Mouse (Mus musculus) hindbrain, postnatal 0 days (tissue): ENCODE measurements at regions not wholly inside any gene's neighbourhood (a gene's known extent, or its start where the extent isn't known, plus 50 kb on each side); places are given as distances from the start of the nearest gene placed in this dataset.

Experiments
- ATAC-seq: fragments of 200-750 bp; cut with Nextera tagmentation; 2 replicates; pipeline ENCODE4 v1.8.0; 2017; ENCODE audit warnings: mild to moderate bottlenecking, moderate TSS enrichment, moderate library complexity
- DNase-seq: peaks from one replicate; pipeline ENCODE4 v3.0.0-alpha.2; 2015; ENCODE audit warnings: low spot score
- H3K27ac ChIP-seq: fragments of 300-500 bp; sonication (generic); 2 replicates; pipeline ENCODE4 v1.5.1; 2014; ENCODE audit warnings: mild to moderate bottlenecking
- H3K27me3 ChIP-seq: fragments of 300-500 bp; sonication (generic); 2 replicates; pipeline ENCODE4 v1.6.1; 2014; ENCODE audit warnings: low read length, mixed read lengths; ENCODE audit not compliant: insufficient read depth
- H3K36me3 ChIP-seq: fragments of 300-500 bp; sonication (generic); 2 replicates; pipeline ENCODE4 v1.6.1; 2014; ENCODE audit warnings: low read length, mixed read lengths; ENCODE audit not compliant: insufficient read depth
- H3K4me1 ChIP-seq: fragments of 300-500 bp; sonication (generic); 2 replicates; pipeline ENCODE4 v1.6.1; 2014; ENCODE audit warnings: antibody characterized with exemption, low read length, mixed read lengths; ENCODE audit not compliant: insufficient read depth
- H3K4me2 ChIP-seq: fragments of 300-500 bp; sonication (generic); 2 replicates; pipeline ENCODE4 v1.6.1; 2014; ENCODE audit warnings: low read depth, mild to moderate bottlenecking, low read length, moderate library complexity, mixed read lengths
- H3K4me3 ChIP-seq: fragments of 300-500 bp; sonication (generic); 2 replicates; pipeline ENCODE4 v1.5.1; 2014; ENCODE audit warnings: low read length
- H3K9ac ChIP-seq: fragments of 300-500 bp; sonication (generic); replicated peaks from 2 replicates; pipeline ENCODE4 v1.6.1; 2014; ENCODE audit warnings: mild to moderate bottlenecking, low read length, moderate library complexity, mixed read lengths
- H3K9me3 ChIP-seq: fragments of 300-500 bp; sonication (generic); 2 replicates; pipeline ENCODE4 v1.6.1; 2016; ENCODE audit warnings: low read length, mixed read lengths
- CTCF ChIP-seq: IDR thresholded peaks from 2 replicates; pipeline ENCODE4 v1.5.1; 2016; ENCODE audit warnings: antibody characterized with exemption, control low read depth, low read depth
- WGBS: fragments of 180-500 bp; shearing (Covaris S2); extraction: QIAGEN DNeasy Blood & Tissue Kit; methylation state at CpG from one replicate; pipeline ENCODE4 v1.1.7; 2014; 5-methylcytosine and 5-hydroxymethylcytosine counted together

DNA sequence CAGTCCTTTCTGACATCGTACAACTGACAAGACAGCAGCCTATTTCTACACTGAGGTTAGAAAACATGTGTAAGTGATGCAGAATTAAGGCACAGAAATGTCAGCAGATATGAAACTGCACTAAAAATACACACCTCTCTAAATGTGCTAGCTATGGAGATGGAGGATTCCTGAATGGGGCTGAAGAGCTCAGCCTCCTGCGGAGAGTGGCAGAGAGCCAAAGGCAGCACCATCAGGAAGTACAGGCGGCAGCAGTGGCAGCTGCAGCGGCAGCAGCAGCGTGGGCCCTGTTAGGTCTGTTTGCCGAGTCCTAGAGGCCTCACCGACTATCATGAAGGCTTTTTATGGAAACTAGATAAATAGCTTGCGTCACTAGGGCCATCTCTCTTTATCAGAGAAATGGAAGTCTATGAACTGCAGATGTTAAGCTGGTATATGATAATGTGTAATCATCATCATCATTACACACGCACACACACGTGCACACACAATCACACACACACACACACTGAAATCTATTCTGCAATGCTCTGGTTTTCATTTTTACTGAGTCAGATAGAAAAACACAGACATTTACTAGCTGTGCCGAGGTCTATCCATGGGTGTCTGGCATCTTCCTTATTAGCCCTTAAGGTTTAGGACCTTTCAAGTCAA is 83.6 kb upstream of the Tent5a start:
- Histone ChIP-seq H3K4me1 (peaks cover 4% of the 10 kb centered on the region; the same call in 1 of the 2 replicates), H3K4me3 (no peak overlapping the region), H3K4me2 (no peak overlapping the region), H3K9ac (no peak overlapping the region), H3K27me3 (no peaks in the 10 kb centered on the region), H3K9me3 (no peaks in the 10 kb centered on the region), H3K27ac (no peak overlapping the region), H3K36me3 (no peaks in the 10 kb centered on the region)
- ATAC-seq, result peak; percentile 82
- WGBS, result 38% methylated on average over 11 of the region's 11 CpGs
- peak; percentile 81 for DNase-seq
- TF ChIP-seq CTCF, result no peak; the same call in 1 of the 2 replicates

DNA sequence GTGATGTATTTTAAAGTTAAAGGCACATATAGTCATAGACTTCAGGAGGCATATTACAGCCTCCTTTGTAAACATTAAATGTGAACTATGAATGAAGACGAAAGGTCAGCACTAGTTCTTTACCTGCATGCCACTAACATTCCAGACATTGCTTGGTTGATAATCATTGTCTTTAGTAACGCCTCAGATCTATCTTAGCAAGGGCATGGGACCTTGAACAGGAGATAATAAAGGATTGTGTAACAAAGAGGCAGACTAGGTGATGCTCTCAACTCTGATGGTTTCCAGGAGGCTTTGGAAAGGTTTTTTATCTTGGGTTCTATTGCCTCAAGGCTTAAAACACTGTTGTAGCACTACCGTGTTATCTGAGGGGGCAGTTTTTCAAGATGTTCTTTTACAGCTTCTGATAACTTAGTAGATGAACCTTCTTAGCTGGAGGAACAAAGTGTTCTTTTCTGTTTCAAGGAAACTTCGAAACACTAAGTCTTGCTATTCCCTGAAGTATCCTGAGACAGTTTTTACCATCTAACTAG is 82.9 kb upstream of the Tent5a start:
- no peak overlapping the region for H3K4me2 ChIP-seq
- no peak overlapping the region for H3K4me3 ChIP-seq
- H3K36me3 ChIP-seq, result no peaks in the 10 kb centered on the region
- 87% methylated on average over 4 of the region's 4 CpGs for WGBS
- no peak for ATAC-seq
- no peak for TF ChIP-seq CTCF
- H3K27me3 ChIP-seq, result no peaks in the 10 kb centered on the region
- peaks cover 4% of the 10 kb centered on the region; the same call in 1 of the 2 replicates for H3K4me1 ChIP-seq
- DNase-seq, result no peak
- H3K9ac ChIP-seq, result no peak overlapping the region
- H3K27ac ChIP-seq, result no peak overlapping the region
- no peaks in the 10 kb centered on the region for H3K9me3 ChIP-seq

DNA sequence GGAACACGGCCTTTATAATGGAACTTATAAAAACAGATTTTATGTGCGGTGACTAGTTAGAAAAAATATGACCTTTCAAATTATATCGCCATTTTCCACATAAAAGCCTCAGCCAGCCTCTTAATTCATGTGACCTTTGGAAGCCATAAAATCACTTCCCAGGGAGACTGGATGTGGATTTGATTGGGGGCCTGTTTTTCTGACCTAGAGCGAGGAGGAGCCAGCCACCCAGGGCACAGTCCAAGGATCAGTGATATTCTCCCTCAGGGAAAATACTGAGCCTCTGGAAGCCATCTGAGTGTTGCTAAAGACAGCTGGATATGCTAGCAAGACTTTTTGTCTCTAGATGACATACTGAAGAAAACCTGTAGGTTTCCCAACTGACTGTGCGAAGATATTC is 81.3 kb upstream of the Tent5a start:
- Histone ChIP-seq H3K4me3 (no peak overlapping the region), H3K4me2 (no peak overlapping the region), H3K27me3 (no peaks in the 10 kb centered on the region), H3K9ac (no peak overlapping the region), H3K36me3 (no peaks in the 10 kb centered on the region), H3K4me1 (peaks cover 4% of the 10 kb centered on the region; the same call in 1 of the 2 replicates), H3K27ac (no peak overlapping the region), H3K9me3 (no peaks in the 10 kb centered on the region)
- ATAC-seq (no peak), DNase-seq (no peak)
- TF ChIP-seq CTCF, result no peak
- WGBS, result 78% methylated on average over 5 of the region's 5 CpGs

DNA sequence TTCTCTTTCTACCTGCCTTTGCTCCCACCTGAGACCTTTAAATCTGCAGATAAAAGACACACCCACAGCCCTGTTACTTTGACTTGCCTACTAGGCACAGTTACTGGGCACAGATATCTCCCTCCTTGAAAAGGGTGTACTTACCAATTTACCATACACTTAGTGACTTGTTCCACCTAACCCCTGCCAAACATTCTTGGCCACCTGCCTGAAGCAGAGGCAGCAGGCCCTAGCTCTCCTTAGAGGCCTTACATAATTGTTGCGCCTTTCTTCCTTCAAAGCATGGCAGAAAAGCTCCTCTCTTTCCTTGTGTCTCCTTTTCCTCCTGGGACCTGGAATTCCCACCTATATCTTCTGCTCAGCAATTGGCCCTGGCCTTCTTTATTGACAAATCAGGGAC is 80.4 kb upstream of the Tent5a start:
- Histone ChIP-seq H3K27ac (no peak overlapping the region), H3K4me3 (no peak overlapping the region), H3K27me3 (no peaks in the 10 kb centered on the region), H3K4me1 (peaks cover 4% of the 10 kb centered on the region; the same call in 1 of the 2 replicates), H3K4me2 (no peak overlapping the region), H3K9ac (no peak overlapping the region), H3K9me3 (no peaks in the 10 kb centered on the region), H3K36me3 (no peaks in the 10 kb centered on the region)
- ATAC-seq (no peak), DNase-seq (no peak)
- TF ChIP-seq CTCF, result no peak
- 63% methylated on average over 1 of the region's 1 CpGs for WGBS

DNA sequence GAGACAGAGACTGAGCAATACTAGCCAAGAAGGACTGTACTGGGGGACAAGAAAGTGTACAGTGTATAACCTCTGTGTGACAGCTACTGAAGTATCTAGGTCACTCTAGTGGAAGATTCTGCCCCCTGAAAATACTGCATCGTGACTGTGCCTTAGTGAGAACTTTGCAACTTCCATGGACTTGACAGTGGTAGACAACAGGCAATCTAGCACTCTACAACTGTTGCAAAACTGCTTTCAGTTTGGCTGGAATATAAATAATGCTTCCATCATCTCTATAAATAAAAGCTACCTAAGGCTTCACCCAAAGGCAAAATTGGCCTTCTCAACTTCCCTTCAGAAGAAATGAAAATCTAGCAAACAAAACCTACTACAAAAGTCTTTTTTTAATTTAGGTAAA is 74.6 kb upstream of the Tent5a start:
- Histone ChIP-seq H3K9ac (no peak overlapping the region), H3K27ac (no peak overlapping the region), H3K4me2 (no peak overlapping the region), H3K9me3 (no peaks in the 10 kb centered on the region), H3K4me3 (no peak overlapping the region), H3K36me3 (no peaks in the 10 kb centered on the region), H3K27me3 (no peaks in the 10 kb centered on the region), H3K4me1 (peaks cover 5% of the 10 kb centered on the region; the same call in 1 of the 2 replicates)
- WGBS, result 61% methylated on average over 1 of the region's 1 CpGs
- no peak for TF ChIP-seq CTCF
- no peak for ATAC-seq
- DNase-seq, result no peak

DNA sequence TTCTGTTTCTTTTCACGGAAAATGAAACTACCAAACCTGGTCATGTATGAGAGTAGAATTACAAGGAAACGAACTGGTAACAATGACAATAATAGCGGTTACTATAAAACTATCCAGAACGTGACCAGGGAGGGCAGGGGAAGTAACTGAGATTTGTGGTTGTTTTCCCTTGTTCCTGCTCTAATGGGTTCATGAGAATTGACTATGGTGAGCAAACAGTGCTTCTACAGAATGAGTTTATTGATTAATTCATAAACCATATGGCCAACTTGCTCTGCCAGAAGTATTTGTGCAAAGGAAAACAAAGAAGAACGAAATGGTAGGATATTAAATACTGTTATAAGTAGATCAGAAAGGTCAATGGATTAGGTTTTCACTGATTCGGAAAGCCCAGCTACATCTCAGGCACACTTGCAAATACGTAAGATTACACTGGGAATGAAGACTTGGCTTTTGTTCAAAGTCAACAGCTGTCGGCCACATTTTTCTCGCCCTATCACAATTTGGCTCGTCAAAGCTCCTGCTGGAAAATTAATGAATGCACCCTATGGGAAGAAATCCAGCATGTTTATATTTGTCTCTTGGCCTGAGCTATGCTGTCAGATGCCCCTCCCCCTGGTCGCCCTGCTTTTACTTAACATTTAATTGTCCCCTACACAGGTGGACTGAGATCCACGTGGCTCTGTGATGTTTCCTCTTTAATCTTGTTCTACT is 73.6 kb upstream of the Tent5a start:
- ATAC-seq (peak; percentile 84), DNase-seq (peak; percentile 80)
- Histone ChIP-seq H3K27ac (no peak overlapping the region), H3K27me3 (no peaks in the 10 kb centered on the region), H3K9ac (no peak overlapping the region), H3K4me1 (peaks cover 5% of the 10 kb centered on the region; the same call in 1 of the 2 replicates), H3K4me3 (no peak overlapping the region), H3K9me3 (no peaks in the 10 kb centered on the region), H3K36me3 (no peaks in the 10 kb centered on the region), H3K4me2 (0 out of 2 replicates have a peak overlapping the region, but pooled peaks have one; percentile 1)
- 48% methylated on average over 12 of the region's 12 CpGs for WGBS
- no peak for TF ChIP-seq CTCF
